Mouse (Mus musculus) v-Abl transformed pro-B cells (cell line): ENCODE data around the gene Ugp2.

Experiments
- in situ Hi-C, 2 experiments: fragments of 400-800 bp; cut with MboI; formaldehyde crosslinking; loops; one replicate each; pipeline ENCODE4 v1.15.1; 2025; ENCODE audit not compliant: unreplicated experiment in 2 of 2

Gene Ugp2

DNA sequence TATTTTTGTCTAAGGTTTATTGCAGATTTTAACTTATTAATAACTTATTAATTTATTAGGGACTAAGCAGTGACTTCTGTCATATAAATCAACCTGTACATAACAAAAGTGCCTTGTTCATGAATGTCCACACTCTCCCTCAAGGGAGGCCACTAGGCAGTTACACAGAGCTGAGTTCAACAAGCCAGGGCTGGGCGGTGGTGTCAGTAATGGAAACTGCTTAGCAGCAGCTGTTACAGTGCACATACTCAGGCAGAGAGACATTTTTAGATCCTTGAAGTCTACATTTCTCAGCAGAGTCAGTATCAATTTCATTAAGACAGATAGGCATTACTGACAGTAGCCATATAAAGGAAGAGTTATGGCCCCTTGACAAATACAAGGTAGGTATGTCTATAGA lies 33.1 kb downstream of the Ugp2 start:
- in situ Hi-C loops, result no loop called here

DNA sequence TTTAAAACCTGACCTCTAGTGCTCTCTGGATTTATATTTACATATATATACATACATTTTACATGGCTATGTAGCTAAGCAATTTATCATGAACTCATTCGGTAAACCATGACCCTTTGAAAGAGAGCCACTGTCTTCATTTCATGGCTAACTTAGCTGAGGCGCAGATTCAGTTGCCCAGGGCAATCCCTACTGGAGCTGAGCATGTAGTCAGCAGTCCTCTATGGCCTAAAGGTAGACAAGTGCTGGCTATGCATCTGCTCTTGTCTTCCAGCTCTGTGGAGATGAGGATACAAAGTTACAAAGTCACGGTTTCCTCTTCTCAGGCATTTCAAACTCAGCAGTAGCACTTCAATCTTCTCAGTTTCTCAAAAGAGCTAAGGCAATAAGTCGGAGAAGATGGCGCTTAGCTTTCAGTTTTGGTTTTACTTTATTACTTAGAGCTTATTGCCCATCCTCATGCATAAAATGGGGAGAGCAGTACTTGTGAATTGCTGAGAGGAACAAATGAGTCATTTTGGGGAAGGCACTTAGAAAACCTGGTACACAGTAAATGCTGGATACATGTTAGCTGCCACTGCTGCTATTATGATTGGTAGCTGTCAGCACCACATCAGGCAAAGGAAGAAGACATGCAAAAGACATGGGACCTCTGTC lies 38.2 kb downstream of the Ugp2 start:
- in situ Hi-C loops, result no loop called here

DNA sequence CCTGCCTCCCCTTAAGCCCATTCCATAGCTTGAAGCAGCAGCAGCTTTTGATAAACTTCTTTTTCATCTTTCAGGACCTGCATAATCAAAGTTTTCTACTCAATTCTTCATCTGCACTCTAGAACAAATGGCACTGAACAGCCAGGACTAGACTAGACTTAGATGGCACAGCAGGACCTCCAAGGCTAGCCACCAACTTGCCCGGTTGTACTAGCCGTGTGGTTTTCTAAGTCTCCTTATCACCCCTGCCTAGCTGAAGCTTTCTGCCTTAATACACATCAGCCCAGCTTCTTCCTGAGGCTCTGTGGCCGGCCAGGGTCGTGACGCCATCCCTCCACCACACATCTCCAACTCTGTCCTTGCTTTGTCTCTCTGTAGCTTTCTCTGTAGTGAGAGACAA lies 42.9 kb downstream of the Ugp2 start:
- in situ Hi-C loops, result no loop called here

DNA sequence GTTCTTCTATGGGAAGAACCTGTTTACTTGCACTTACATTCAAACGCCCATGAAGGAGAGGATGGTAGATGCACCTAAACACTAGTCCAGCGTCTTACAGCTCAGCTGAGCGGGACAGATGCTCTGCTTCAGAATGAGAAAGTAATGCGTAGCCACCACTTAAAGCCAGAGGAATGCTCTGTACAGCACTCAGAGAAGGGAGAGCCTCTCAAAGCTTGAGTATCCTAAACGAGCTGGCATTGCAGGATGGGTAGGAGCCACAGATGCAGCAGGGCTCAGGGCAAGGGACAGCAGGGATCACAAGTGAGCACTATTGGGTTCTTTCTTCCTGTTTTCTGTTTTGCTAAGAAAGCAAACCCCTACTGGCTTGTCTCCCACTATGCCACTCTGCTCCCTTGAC lies 43.5 kb downstream of the Ugp2 start:
- in situ Hi-C loops, result no loop called here

DNA sequence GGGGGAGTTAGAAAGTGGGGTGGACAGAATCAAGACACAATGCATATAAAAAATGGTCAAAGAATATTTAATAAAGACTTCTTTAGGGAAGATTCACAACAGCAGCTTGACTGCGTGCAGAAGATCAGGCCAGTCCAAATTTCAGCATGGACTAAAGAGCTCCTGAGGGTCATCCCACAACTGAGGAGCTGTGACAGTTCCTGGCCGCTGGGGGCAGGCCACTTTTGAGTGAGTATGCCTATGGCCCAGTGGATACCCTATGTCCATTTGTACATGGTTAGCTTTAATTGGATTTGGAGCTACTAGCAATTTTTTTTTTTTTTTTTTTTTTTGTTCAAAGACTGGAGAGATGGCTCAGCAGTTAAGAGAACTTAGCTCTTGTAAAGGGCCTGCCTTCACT lies 44.2 kb downstream of the Ugp2 start:
- in situ Hi-C loops, result no loop called here

DNA sequence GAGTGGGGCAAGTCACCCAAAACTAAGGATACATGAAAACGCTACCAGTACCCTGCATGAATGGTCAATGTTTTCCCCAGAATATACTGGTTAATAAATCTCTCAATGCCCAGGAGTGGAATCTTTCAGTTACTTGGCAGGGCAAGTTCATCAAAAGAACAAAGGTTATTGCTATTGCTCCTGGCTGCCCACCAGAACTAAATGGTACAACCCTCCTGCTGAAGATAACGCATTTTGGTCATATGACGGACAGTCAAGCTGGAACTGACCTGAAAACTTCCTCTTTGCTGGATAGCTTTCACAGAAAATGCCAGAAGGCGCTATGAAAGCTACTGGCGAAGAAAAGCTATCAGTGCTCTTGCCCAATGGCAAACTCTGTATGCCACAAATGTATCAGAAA lies 45.2 kb downstream of the Ugp2 start:
- in situ Hi-C loops, result no loop called here

DNA sequence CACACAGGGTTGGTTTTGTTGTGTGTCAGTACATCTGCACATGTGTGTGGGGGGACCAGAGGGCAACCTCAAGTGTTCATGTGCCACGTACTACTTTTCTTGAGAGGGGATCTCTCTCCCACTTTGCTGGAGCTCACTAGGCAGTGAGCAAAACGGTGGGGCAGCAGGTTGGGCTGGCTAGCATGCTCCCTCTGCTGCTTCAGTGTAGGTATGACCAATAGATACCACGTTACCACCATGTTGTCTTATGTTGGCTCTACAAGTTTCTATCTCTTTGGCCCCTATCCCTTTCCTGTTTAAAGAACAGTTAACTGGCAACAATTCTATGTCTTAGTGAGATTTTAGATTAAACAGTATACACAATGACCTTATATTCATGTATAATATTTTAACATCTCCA lies 48.7 kb downstream of the Ugp2 start:
- in situ Hi-C loops, result loop anchor here (25.0 kb wide), 2 partner anchors 240 to 410 kb away; partner anchors contain the start of genes Mdh1 (in 1 of the 2) and Wdpcp (in 1 of the 2)

DNA sequence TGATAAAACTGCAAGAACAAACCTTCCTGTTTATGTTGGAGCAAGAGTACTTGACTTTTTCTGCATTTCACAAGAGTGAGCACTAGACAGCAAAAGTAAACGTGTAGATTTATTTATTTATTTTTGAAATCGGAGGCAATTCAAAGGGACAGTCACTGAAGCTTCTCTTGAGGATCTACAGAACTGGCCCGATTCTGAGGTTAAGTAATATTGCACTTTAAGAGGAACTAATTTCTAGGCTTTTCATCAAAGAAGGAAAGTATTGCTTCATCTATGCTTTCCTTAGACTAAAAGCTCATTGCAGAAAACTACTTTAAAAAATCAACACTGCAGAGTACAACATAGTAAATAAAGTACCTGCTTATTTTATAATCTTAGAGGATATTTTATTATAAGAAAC lies 49.4 kb downstream of the Ugp2 start:
- in situ Hi-C loops, result loop anchor here (25.0 kb wide), 2 partner anchors 241 to 409 kb away; partner anchors contain the start of genes Mdh1 (in 1 of the 2) and Wdpcp (in 1 of the 2)

DNA sequence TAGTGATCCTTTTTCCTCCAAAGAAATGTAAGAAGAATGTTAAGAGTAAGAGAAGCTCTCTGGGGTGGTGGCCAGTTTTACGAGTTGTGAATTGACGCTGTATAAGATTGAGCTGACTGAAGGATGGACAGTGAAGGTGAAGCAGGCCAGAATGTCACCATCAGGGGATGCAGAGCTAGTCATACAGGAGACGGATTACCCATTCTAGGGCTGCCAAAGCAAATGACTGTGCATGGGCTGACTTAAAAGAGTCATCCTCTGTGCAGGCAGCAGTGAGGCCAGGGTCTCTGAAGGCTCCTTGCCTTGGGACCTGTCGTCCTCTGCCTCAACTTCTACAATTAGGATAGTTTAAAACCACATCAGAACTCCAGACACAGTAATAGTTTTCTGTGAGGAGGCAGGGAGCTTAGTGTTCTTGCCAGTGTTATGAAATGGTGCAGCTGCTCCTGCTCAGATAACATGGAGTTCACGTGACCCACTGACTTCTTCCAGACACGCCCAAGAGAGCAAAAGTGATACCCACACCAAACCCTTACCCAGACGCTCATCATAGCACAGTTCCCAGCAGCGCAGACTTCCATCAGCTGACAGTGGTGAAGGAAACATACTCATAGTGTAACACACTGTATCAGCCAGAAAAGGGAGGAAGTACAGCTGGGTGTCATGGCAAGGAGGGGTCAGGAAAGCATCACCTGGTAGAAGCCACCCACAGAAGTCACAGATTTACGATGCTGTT lies 56.9 kb downstream of the Ugp2 start:
- in situ Hi-C loops, result loop anchor here (10.0 to 25.0 kb wide), 4 partner anchors 111 to 402 kb away; partner anchors contain the start of genes Mdh1 (in 1 of the 2) and Wdpcp (in 1 of the 2)

DNA sequence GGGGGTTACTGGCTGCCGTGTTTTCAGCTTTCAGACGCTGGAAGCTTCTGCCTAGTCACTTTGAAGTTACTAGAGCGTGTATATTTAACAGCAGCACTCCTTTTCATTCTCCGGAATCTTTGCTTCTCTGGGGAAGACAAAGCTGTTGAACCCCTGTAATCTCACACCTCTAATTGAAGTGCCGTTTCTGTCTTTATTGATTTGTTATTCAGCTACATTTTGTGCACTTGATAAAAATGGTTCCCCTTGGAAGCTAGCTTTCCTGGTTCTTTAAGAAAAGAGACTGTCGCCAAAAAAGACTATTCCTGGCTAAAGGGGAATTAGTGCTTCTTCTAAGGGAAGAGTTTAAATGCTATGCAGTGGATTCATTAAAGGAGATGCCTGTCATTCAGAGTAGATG lies 61.5 kb downstream of the Ugp2 start:
- in situ Hi-C loops, result loop anchor here (5.0 to 25.0 kb wide), 6 partner anchors 148 to 515 kb away; partner anchors contain the start of genes Mdh1 (in 1 of the 2) and Wdpcp (in 1 of the 2)

DNA sequence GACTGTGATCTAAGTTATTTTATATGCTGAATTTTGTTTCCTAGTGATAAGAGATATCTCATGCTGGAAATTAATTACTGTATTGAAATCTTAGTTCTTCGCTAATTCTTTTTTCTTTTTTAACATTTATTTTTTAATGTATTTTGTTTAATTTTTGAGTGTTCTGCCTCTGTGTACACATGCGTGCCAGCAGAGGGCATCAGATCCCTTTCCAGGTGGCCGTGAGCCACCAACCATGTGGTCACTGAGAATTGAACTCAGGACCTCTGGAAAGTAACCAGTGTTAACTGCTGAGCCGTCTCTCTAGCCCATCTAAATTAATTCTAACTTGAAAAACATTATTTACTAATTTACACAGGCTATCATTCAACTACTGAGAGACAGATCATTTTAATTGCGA lies 62.9 kb downstream of the Ugp2 start:
- in situ Hi-C loops, result loop anchor here (5.0 to 25.0 kb wide), 6 partner anchors 149 to 513 kb away; partner anchors contain the start of genes Mdh1 (in 1 of the 2) and Wdpcp (in 1 of the 2)

DNA sequence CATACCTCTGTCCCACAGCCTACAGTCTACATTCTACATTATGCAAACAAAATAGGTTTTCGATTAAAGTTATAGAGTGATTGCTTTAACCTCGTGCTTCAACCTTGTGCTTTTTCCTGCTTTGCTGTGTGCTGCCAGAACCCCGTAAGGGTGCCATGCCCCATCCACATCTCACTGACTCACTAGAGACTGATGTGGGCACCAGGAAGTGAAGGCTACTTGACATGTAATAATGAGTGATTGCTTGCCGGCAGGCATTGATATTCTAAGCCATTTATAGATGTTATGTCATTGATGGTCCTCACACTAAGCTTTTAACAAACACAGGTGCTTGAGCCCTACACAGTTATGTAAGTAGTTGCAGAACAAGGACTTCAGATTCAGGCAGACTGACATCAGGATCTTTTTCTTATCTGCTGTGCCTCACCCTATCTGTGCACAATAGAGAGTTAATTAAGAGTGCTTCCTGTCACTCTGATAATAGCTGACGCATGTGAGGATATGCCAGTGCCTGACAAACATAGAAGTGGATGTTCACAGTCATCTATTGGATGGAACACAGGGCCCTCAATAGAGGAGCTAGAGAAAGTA lies 63.8 kb downstream of the Ugp2 start:
- in situ Hi-C loops, result loop anchor here (5.0 to 25.0 kb wide), 6 partner anchors 150 to 512 kb away; partner anchors contain the start of genes Mdh1 (in 1 of the 2) and Wdpcp (in 1 of the 2)

DNA sequence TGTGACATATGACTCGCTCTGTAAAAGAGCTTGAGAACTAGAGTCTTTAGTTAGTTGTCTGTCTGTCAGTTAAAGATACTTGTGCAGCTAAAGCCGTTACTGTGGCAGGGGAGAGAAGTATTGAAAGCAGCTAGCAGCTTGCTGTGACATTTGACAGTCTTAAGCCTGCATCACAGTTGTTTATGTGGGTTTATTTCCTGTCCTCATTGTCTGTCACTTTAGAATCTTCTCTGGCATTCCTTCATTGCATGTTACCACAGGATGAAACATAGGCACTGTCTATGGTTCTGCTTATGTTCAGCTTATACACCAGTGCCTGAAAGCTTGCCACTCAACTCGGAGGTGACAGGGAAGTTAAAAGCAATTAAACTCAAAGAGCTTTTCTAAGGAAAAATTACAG lies 67.4 kb downstream of the Ugp2 start:
- in situ Hi-C loops, result loop anchor here (10.0 to 25.0 kb wide), 3 partner anchors 259 to 509 kb away; partner anchors contain the start of genes Mdh1 (in 1 of the 2) and Wdpcp (in 1 of the 2)

DNA sequence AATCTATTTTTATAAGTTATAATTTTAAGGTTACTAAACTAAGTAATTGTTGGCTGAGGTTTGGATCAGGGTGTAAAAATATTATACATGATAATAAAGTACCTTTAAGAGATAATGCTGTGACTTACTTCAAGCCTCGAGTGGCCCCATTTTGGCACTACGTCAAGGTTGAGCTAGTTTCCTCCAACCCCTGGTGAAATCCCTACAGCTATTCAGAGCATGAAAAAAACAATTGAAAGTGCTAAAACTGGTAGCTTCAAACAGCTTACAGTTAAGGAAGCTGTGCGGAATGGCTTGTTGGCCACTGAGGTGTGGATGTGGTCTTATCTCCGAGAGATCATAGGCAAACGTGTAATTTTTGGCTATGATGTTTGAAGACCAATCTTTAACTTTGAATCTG lies 75.5 kb downstream of the Ugp2 start:
- in situ Hi-C loops, result loop anchor here in 1 of 2 experiments (10.0 kb wide), 1 partner anchor 201 kb away; the partner anchor contains the start of gene Peli1

DNA sequence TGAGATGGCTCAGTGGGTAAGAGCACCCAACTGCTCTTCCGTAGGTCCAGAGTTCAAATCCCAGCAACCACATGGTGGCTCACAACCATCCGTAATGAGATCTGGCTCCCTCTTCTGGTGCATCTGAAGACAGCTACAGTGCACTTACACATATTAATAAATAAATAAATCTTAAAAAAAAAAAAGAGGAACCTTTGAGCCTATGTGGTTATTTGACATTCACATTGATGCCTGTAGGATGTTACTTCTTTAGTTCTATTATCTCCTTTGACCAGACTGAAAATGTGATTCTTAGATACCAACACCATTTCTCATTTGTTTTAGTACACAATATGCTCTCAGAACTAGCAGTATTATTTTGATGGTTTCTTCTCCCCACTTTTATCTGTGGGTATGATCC lies 82.8 kb downstream of the Ugp2 start:
- in situ Hi-C loops, result loop anchor here in 1 of 2 experiments (10.0 kb wide), 1 partner anchor 113 kb away; no protein-coding TSS in a partner anchor

DNA sequence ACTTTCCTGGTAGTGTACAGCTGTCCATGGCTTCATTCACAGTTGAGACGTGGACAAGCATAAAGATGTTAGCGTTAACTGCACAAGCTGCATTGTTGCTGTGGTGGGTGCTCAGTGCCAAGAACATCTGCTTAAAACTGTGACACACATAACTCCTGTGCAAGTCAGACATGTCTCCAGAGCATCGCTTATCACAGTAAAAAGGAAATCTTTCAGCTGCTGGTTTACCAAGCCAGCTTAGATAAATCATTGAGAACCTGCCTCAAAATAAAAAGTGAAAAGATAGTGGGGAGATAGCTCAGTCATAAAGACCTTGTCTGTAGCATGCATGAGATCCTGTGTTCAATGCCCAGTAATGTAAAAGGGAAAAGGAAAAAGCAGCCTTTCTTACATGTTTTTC lies 84.6 kb downstream of the Ugp2 start:
- in situ Hi-C loops, result loop anchor here in 1 of 2 experiments (10.0 kb wide), 1 partner anchor 112 kb away; no protein-coding TSS in a partner anchor

DNA sequence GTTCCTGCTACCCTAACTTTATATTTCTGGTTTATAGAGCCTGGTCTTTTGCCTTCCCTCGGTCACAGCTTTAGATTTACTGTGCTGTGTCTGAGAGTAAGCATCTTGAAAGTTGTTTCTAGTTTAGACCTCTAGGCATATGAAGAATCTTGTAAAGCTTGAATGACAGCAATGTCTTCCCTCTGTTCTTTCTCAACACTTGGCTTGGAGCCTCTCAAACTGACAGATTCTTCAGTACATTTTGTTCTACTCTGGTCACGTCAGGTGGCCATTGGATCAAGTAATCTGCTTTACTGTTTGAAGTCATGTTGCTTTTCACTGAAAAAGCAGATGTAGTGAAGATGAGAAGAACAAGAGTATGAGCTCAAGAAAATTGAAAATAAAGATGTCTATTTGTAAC lies 94.8 kb downstream of the Ugp2 start:
- in situ Hi-C loops, result no loop called here
